Mouse (Mus musculus): ENCODE measurements at regions not wholly inside any gene's neighbourhood (a gene's known extent, or its start where the extent isn't known, plus 50 kb on each side); places are given as distances from the start of the nearest gene placed in this dataset.

DNA sequence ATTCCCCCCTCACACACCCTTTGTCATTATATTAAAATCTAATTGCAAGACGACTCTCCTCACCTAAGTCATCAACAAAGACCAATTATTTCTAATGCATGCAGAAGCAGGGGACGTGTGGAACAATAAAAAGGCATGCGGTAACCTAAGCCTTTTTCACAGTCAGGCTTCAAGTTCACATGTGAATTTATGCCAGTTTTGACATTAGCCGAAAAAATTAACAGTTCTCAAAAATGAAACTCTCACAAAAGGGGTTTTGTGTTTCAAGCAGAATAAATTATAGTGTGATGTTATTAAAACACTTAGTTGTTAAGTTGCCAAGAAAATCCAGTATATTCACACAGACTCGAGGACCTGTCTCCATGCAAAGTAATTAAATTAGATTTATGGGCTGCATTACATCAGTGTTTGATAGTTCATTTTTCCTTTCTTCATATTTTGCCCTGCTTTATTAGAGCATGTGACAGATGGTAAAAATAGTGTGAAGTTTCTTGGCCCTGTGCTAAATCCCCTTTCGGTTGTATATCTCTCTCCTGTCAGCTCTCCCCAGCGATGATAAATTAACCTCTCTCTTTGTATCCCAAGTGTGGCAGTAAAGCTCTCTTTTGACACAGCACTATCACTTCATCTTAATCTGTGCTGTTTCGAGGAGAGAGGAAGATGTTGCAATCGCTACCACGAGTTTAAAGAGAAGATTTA lies 287.5 kb upstream of the Zfp703 start:
- TF ChIP-seq CTCF (IDR thresholded peaks at IDR 0.05; ENCODE audit: low read depth, low read length) = no peak
- no peak for TF ChIP-seq POLR2A (IDR thresholded peaks at IDR 0.05; ENCODE audit: insufficient read depth, low read length)
- TF ChIP-seq EP300 (IDR thresholded peaks at IDR 0.05; ENCODE audit: insufficient read depth, low read depth, low read length) = no peak
